Mouse (Mus musculus) heart, adult 2 months (tissue): Measurements from ENCODE around the gene Ddx60.

Experiments
- CTCF ChIP-seq: fragments of 200-600 bp; IDR thresholded peaks from 2 replicates; pipeline ENCODE4 v1.8.1; 2022; ENCODE audit warnings: antibody characterized with exemption, mild to moderate bottlenecking, moderate library complexity
- EP300 ChIP-seq: fragments of 200-500 bp; IDR thresholded peaks from 2 replicates; pipeline ENCODE4 v1.6.1; 2011; ENCODE audit warnings: low read depth, low read length, control low read depth; ENCODE audit not compliant: insufficient read depth
- POLR2A ChIP-seq: fragments of 200-500 bp; IDR thresholded peaks from 2 replicates; pipeline ENCODE4 v1.6.1; 2011; ENCODE audit warnings: mild to moderate bottlenecking, low read depth, low read length, control low read depth; ENCODE audit not compliant: insufficient read depth

GRCm38 (mm10) chr8:62046809-62047208 is 118.9 kb downstream of the Ddx60 start:
- no peak for TF ChIP-seq EP300
- no peak for TF ChIP-seq POLR2A
- peak; percentile 63 for TF ChIP-seq CTCF
